Mouse (Mus musculus) urinary bladder, postnatal 36 days (tissue): ENCODE results near the gene Asic2.
A peak's percentile ranks its signal among the peaks of the same experiment; 100 is the strongest.

ENCODE experiments used
- DNase-seq, 2 experiments: peaks; one replicate each; pipeline ENCODE4 v3.0.0; 2022; ENCODE audit warnings: low spot score in 2 of 2, mixed read lengths in 1 of 2

Gene Asic2

DNA sequence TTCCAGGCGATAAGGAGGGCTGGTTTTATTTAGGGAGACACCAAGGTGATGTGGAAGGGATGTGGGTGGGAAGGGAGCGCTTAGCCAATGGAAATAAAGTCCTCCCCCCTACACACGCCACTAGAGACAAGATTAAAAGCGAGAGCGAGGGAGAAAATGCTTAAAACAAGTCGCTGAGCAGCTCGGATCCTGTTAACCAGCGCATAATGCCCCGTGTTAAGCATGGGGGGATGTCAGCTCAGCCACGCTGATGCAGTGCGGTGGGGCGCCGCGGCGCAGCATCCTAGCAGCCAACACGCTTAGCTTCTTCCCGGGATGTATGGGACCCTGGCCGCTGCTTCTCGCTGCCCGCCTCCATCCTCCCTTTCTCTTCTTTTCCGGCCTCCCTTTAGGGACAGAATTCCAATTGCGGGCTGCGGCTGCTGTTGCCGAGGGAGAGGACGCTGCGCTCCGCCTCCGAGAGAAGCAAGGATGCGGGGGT, at the start of gene Asic2:
Gene Asic2 (minus strand): TSS at position 57 of the 481 bp plus-strand sequence.
- no peak for DNase-seq

DNA sequence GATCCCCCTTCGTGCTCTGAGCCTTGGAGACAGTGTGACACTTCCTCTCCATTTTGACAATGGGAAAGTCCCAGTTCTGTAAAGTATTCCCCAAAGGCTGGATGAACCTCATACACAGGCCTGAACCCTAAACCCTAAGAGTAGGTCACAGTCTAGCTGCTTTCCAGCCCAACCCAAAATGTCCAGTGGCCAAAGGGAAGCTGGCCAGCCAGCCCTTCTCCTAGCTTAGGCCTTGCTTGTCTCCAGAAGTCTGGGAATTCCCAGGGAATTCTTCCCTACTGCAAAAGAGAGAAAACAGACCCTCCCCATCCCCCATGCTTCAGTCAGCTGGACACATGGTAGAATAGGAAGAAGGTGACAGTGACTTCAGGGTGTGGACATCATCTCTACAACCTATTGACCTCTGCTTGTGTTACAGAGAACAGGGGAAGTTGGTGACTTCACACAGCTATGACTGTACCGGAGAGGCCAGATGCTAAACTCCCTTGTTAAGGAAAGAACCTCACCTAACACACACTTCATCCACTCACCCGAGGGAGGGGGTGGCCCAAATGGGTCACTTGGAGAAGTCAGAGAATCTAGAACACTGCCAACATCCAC, 48.0 kb upstream of the Asic2 start:
- DNase-seq: peak; percentile 13 to 24

DNA sequence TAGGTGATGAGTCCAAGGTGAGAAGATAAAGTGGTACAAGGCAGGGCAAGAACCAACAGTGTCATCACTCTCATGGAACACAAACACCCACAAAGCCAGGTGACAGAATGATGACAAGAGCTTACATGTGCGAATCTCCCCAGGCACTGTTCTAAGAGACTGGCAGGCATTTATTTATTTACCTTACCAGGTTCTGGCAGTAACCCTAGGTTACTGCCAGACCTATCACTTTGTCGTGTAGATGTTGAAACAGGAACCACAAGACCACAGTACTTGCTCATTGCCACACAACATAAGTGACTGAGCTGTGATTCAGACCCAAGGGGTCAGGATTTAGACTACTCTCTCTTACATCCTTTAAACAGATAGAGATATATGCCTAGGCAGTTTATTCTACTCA, 46.8 kb upstream of the Asic2 start:
- DNase-seq: no peak

DNA sequence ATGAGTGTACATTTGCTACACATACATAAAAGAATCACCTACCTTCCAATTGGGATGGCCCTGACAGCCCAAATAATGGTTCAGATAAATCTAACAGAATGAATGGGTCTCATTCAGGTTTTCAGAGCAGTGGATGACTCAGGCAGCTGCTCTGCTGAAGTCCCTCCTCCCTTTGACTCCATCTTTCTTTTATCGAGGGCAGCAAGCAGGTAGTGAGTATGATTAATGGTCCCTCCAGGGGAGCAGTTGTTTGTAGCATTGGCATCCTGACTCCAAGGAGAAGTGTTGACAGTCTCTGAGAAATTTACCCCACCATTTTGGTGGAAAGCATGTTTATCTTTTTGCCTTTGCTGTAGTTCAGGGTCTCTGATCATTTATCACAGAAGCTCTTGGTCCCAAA, 45.5 kb upstream of the Asic2 start:
- DNase-seq: no peak

DNA sequence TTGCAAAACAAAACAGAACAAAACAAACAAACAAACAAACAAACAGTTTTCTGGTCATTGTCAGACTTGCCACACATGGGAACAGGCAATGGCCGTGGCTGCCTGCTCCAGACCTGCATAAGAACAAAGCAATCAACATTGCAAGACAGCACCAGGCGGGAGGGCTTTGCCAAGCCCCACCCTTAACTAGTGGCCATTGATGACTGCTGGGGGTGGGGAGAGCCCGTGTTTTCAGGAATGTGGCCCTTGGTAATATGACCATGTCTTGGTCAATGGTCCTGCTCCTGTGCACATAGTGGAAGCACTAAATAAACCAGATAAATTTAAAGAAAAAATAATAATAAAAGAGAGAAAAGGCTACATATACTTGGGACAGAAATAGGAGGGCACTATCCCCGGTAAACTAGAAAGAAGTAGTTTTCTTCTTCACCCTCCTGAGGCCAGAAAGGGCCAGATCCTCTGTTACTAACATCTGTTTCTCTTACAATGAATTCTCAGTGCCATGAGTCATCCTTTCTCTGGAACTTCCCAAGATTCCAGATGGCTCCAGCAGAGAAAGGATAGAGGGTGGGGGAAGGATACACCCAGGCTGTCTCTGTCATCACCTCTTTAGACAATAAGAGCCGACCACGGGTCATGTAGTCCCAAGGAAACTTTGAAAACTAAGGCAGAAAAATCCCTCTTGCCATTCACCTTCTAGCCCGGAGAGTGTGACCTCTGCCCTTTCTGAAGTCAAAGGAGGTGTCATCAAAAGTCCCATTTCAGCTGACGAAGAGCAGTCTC, 43.3 kb upstream of the Asic2 start:
- DNase-seq: no peak

GRCm38 (mm10) chr11:82010115-82010514, 41.9 kb upstream of the Asic2 start:
- no peak for DNase-seq

DNA sequence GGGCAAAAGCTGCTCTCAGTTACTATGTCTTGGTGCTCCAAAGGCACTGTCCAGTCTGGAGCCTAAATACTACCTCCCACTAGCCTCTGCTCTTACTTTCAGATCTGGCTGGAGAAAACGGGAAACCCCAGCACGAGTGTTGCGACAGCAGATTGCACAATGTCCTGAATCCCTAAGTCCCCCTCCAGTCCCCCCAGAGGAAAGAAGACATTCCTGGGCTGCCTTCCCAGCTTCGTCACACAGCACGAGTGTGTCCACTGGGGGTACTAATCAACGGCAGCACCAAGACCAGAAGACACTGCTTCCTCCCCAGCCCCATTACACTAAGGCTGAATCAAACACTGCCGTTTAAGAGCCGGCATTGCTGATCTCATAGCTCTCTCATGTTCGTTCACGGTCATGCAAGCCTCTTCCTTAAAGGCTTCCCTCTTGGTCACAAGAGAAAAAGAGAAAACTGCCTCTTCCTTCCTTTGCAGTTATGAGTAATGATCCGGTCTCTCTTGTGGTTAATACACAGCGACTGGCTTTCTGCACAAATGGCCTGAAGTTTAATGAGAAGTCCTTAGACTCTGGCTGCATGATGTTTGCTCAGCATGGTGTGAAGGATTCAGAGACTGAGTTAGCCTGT, 38.7 kb upstream of the Asic2 start:
- peak; percentile 26 to 83 for DNase-seq

GRCm38 (mm10) chr11:82004810-82005209, 36.6 kb upstream of the Asic2 start:
- DNase-seq: no peak

GRCm38 (mm10) chr11:82000581-82000980, 32.3 kb upstream of the Asic2 start:
- no peak for DNase-seq

DNA sequence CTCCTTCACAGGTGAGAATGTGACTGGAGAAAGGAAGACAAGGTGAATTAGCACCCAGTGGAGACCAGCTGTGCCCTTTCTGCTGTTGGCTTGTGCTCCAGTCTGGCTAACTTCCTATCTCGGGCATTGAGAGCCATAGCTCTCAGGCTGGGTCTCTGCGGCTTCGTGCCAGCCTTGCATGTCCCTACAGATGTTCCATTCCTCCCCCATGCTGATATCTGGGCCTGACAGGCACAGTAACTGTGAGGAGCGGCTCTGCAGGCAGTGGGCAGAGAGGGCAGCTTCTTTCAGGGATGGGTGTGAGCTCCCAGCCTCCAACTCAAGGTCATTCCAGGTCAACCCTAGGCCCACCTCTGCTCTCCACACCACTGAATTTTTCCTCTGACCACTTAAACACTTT, 31.2 kb upstream of the Asic2 start:
- DNase-seq: no peak

DNA sequence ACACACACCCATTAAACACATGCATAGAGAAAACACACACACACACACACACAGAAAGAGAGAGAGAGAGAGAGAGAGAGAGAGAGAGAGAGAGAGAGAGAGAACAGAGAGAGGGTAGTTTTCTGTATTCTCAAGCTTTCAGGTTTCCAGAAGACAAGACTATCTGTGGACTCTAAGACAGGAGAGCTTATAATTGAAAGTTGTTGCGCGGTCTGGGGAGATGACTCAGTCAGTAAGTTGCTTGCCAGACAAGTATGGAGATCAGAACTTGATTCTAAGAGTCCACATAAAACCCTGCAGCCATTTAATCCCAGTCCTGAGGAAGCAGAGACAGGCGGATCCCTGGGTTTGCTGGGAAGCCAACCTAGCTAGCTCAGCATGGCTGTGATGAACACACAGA, 30.4 kb upstream of the Asic2 start:
- DNase-seq: no peak

DNA sequence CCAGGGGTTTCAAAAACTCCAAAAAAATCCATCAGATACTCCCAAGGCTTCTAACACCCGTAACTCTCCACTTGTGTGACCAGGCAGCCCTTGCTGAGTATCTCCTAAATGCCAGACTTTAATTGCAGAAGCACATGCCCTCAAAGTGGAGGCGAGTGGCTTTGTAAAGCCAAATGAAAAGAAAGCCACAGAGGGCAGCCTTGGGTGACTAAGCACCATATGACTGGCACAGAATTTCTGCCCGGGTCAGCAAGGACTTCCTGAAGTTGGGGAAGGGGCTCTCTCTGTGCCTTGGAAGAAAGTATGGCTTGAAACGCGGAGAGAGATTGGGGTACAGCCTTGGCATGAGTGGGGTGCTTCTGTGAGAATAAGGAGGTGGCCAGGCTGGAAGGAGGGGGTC, 28.8 kb upstream of the Asic2 start:
- DNase-seq: no peak

DNA sequence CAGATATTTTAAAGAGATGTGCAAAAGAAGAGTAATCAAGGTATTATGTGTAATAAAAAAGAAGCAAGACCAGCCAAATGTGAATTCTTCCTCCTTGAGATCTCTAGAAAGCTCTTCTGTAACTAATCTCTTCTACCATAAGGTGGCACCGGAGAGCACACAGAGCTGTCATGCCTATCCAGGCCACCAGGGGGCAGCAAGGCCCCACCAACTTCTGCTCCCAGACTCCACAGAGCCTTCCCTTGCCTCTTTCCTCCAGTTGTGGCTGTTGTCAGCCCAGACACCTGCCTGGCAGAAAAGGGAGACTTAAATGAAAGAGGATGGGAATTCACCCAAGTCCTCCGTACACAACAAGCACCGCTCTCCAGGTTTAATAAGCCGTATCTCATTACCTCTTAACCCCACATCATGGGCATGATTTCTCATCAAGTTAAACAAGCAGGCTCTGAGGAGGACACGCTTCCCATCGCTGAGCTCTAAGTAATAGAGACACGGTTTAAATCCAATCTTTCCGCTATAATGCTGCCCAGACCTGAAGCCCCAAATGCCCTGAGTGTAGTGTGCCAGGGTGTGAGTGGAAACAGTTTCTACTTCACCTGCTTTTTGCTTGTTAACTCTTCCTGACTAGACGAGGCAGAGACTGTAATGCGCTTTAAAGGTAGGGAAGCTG, 28.1 kb upstream of the Asic2 start:
- peak; percentile 63 to 71 for DNase-seq

- DNase-seq: peak; percentile 23 to 38
Measured at GRCm38 (mm10) chr11:81983146-81983545, 14.9 kb upstream of the Asic2 start.

DNA sequence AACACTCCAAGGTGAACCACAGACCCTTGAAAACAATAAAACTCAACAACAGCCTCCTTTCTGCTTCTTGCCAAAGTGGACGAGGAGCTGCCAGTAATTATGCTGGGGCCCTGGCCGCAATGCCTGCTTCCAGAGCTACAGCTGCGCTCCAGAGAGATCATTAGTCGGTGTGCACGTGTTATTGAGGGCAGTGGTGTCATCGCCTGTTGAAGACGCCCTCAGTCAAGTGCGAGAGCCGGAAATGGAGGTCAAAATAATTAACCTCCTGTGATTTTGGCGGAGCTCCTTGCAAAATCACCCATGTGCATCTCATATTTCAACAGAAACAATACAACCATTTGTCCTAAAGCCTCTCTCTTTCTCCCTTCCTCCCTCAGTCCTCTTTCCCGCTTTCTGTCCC, 13.9 kb upstream of the Asic2 start:
- no peak for DNase-seq

DNA sequence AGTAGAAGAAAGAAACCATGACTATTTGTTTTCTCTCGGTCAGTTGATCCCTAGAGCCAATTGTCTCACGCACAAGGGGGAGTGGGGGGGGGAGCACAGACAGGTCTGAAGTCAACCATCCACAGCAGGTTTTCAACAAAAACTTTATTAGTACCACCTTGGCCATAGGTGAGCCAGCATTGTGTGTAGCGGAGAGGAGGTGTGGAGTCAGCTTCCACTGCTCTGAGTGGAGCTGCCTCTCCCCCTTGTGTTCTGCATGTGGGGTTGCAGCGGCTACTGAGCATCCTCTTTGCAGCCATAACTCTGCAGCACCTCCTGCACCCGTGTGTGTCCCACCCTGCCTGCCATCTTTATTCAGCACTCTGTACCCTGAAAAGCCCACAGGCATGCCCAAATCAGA, 6.3 kb upstream of the Asic2 start:
- DNase-seq: no peak

DNA sequence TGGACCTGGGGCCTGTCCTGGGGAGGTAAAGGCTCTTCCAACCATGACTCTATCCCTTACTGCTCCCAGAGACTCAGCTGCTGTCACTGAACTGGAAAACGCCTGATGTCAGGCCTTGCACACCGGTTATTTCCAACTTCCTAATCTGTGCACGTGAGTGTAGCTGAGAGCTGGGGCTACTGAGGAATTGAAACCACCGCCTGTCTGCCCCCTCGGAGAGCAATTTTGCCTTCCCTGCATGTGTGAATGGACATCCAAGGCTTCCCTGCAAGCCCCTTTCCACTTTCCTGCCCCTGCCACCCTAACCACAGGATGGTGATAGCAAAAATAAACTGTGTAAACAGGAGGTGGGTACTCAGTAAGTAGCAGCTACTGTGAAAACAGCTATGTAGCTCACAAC, 5.4 kb upstream of the Asic2 start:
- DNase-seq: no peak

DNA sequence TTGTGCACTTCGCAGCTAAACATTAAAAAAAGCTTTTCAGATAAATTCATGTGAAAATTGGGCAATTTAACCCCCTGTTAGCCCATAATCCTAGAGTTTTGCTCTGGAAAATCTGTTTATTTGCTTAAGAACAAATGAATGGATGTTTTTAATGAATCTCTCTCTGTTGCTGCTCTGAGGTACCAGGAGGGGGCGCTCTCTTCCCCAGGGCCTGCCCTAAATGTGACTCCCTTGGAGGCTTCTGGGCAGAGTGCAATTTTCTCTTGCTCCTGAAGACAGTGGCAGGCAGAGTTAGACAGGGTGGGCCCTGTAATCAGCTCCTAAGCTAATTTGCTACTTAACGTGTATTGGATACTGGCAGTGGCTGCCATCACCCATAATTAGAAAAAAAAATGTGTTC, 3.8 kb upstream of the Asic2 start:
- DNase-seq: no peak

DNA sequence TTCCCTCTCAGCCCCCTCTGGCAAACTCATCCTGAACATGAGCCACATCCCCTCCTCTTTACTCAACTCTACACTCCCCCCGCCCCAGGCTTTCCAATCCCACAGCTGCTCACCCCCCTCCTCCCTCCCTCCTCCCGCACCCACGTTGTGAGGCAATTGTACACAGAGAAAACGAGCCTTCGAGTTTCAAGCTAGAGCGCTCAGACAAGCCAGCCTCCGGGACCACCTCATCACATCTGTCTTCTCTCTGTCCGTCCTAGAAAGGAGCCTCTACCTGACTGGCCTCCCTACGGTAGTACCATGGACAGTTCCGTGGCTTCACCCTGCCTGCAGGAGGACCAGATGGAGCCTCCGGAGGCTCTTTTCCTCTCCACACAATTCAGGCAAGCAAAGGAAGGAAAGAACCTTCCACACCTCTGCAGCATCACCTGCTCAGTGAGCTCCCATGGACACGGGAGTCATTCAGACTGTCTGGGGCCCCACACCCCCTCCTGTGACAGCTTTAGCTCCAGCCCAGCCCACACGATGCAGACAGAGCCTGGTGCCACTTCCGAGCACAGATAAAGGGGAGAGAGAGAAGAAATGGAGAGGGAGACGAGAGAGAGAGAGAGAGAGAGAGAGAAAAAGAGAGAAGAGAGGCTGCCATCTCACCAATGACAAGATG, 1.5 kb downstream of the Asic2 start:
- DNase-seq: no peak

DNA sequence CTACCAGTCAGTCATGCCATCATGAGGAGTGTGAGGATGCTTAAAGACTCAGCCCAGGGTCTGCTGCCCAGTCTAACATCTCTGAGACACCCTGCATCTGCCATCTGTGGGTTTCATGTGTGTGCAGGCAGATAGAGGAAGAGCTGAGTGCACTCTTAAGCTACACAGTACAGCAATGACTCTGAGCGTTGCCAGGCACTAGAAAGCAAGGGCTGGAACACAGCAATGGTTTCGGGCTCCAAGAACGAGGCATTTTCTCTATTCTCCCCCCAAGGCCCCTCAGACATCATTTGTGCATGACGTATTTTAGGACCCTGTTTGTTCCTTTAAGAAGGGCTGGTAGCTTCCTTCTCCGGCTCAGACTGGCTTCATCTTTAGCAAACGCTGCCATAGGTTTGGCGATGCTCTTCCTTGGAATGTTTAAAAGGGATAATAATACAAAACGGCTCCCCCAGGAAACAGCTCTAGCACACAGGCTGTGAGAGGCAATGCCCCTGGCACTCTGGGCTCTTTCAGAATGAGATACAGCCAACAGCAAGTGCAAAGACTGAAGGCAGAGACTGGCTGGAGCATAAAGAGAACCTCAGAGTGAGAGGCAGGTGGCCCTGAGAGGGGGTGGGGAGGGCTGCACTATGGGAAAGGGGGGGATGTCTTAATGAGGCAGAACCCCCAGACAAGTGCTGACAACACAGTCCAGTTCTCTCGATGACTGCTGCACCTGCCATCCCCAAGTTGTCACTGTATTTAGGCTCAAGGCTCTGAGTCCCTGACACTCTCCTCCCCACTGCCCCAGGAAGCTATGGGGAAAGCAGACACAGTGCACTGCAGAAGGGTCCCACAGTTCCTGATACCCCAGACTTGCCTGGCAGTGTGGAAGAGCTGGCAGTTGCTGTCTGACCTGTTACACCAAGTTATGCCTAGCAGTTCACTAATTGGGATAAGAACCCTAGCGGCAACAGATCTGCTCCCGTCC, 2.3 kb downstream of the Asic2 start:
- DNase-seq: no peak

- no peak for DNase-seq
Measured at GRCm38 (mm10) chr11:81964561-81964960, 3.7 kb downstream of the Asic2 start.
